22 mouse cellular contexts compared by ENCODE assay signal in genomic region chr6:125112553-125112952, GRCm38 (mm10). TPM values are rescaled to one million over a fixed set of nuclear protein-coding genes. Genes with fewer than 3 reads are reported as not detected.
DNase-seq lines count a peak whose midpoint lies in the region; ATAC-seq lines count a peak whose summit lies in the region.
"Had no signal": no experiment of that assay in that cellular context is flagged by ENCODE, and none has a peak within 500 bp of the region (broad histone marks: within the 10 kb centered on the region; RNA-seq: fewer than 3 reads in every experiment).

No protein-coding gene starts in this region.

- peak; percentile 35 for DNase-seq in adrenal gland, adult 2 months
- no peak for DNase-seq in adrenal gland, postnatal 10 days
- no peak for DNase-seq in layer of hippocampus, adult 8-10 months (ENCODE audit: low spot score in 2 of 2)
- no peak for DNase-seq in layer of hippocampus, postnatal 10 days (ENCODE audit: low spot score in 2 of 2)
- DNase-seq: adrenal gland, postnatal 25 days; B cell, adult 2 months; cerebellum, adult 18-20 months; cerebellum, adult 9-10 months; cerebellum, postnatal 14 days; forebrain, postnatal 0 days; gastrocnemius, adult 2 months; gastrocnemius, postnatal 14 days; heart, adult 18-20 months; heart, postnatal 14 days; heart, postnatal 4 days had no signal

- ATAC-seq in granulocyte monocyte progenitor cell, adult 5-6 weeks (replicated peaks; ENCODE audit: poor library complexity, severe bottlenecking), result peak; percentile 78
- ATAC-seq in monocyte, adult 5-6 weeks (replicated peaks; ENCODE audit: insufficient number of reproducible peaks, low FRiP score, low TSS enrichment, poor library complexity, severe bottlenecking), result 0 out of 2 replicates have a peak, but pooled peaks have one; percentile 28
- no peak for ATAC-seq in cerebellum, adult (ENCODE audit: insufficient number of reproducible peaks, low FRiP score, low TSS enrichment)
- ATAC-seq: forebrain, embryonic 14.5 days; forebrain, postnatal 0 days; hindbrain, postnatal 0 days; Patski had no signal

RNA-seq across cellular contexts. Expression of gene Chd4, which starts 16.8 kb away (rescaled TPM):
- total RNA-seq in adrenal gland, adult 2 months (2021), result 100 to 1,000 TPM; 139 to 156 TPM
- polyA plus RNA-seq in adrenal gland, adult 2 months (2012; rRNA removed), result 54.1 and 58.1 TPM in 2 replicates
- 100 to 1,000 TPM; 156 to 198 TPM for total RNA-seq in adrenal gland, postnatal 10 days (2021)
- total RNA-seq in granulocyte monocyte progenitor cell, adult 5-6 weeks (2014; fragmentation: Nextera tagmentation), result 136 and 161 TPM in 2 replicates
- 246 and 373 TPM in 2 replicates for total RNA-seq in granulocyte monocyte progenitor cell, adult 5-6 weeks (2017)
- total RNA-seq in monocyte, adult 5-6 weeks (2017), result 275 to 395 TPM (median 283 TPM) in 3 replicates
- 100 to 1,000 TPM; 159 to 187 (median 175) TPM for total RNA-seq in layer of hippocampus, adult 8-10 months (2022)
- total RNA-seq in layer of hippocampus, postnatal 10 days (2021), result 100 to 1,000 TPM; 176 to 195 TPM

RNA-seq across cellular contexts. Expression of gene Nop2, which starts 19.2 kb away (rescaled TPM):
- total RNA-seq in adrenal gland, adult 2 months (2021), result 10 to 100 TPM; 40.9 to 51.7 TPM
- polyA plus RNA-seq in adrenal gland, adult 2 months (2012; rRNA removed), result 8.0 and 12.0 TPM in 2 replicates
- total RNA-seq in adrenal gland, postnatal 10 days (2021), result 10 to 100 TPM; 36.7 to 42.2 TPM
- 65.6 and 82.8 TPM in 2 replicates for total RNA-seq in granulocyte monocyte progenitor cell, adult 5-6 weeks (2014; fragmentation: Nextera tagmentation)
- 79.2 and 82.4 TPM in 2 replicates for total RNA-seq in granulocyte monocyte progenitor cell, adult 5-6 weeks (2017)
- total RNA-seq in monocyte, adult 5-6 weeks (2017), result 15.9 to 23.8 TPM (median 23.2 TPM) in 3 replicates
- total RNA-seq in layer of hippocampus, adult 8-10 months (2022), result 10 to 100 TPM; 33.0 to 33.9 (median 33.5) TPM
- 10 to 100 TPM; 35.9 to 36.1 TPM for total RNA-seq in layer of hippocampus, postnatal 10 days (2021)

RNA-seq across cellular contexts. Expression of gene Iffo1, which starts 32.5 kb away (rescaled TPM):
- 10 to 100 TPM; 13.8 to 21.4 TPM for total RNA-seq in adrenal gland, adult 2 months (2021)
- 73.1 and 80.0 TPM in 2 replicates for polyA plus RNA-seq in adrenal gland, adult 2 months (2012; rRNA removed)
- total RNA-seq in adrenal gland, postnatal 10 days (2021), result 10 to 100 TPM; 16.7 to 30.1 TPM
- total RNA-seq in granulocyte monocyte progenitor cell, adult 5-6 weeks (2014; fragmentation: Nextera tagmentation), result 26.4 and 37.4 TPM in 2 replicates
- total RNA-seq in granulocyte monocyte progenitor cell, adult 5-6 weeks (2017), result 11.8 and 14.0 TPM in 2 replicates
- 15.5 to 29.7 TPM (median 16.2 TPM) in 3 replicates for total RNA-seq in monocyte, adult 5-6 weeks (2017)
- total RNA-seq in layer of hippocampus, adult 8-10 months (2022), result 10 to 100 TPM; 67.2 to 78.4 (median 74.4) TPM
- 10 to 100 TPM; 49.7 to 50.7 TPM for total RNA-seq in layer of hippocampus, postnatal 10 days (2021)

RNA-seq across cellular contexts. Expression of gene Lpar5, which starts 44.8 kb away (rescaled TPM):
- total RNA-seq in adrenal gland, adult 2 months (2021), result under 1 TPM; 0.61 to 0.83 TPM
- polyA plus RNA-seq in adrenal gland, adult 2 months (2012; rRNA removed), result 3.1 and 4.3 TPM in 2 replicates
- total RNA-seq in adrenal gland, postnatal 10 days (2021), result 1 to 10 TPM in 1 of 2 experiments, under 1 TPM in 1; 0.90 to 1.4 TPM
- total RNA-seq in granulocyte monocyte progenitor cell, adult 5-6 weeks (2014; fragmentation: Nextera tagmentation), result 8.7 and 13.4 TPM in 2 replicates
- total RNA-seq in granulocyte monocyte progenitor cell, adult 5-6 weeks (2017), result 2.7 and 5.2 TPM in 2 replicates
- 3.1 to 8.7 TPM (median 3.6 TPM) in 3 replicates for total RNA-seq in monocyte, adult 5-6 weeks (2017)
- 1 to 10 TPM in 3 of 4 experiments, under 1 TPM in 1; 0.23 to 3.9 (median 1.9) TPM for total RNA-seq in layer of hippocampus, adult 8-10 months (2022)
- total RNA-seq in layer of hippocampus, postnatal 10 days (2021), result 1 to 10 TPM; 1.1 to 1.4 TPM
- total RNA-seq: gastrocnemius, adult 2 months; heart, postnatal 4 days had no signal
- polyA plus RNA-seq: hindbrain, embryonic 11.5 days; Patski had no signal

RNA-seq across cellular contexts. Expression of gene Gapdh, which starts 53.7 kb away (rescaled TPM):
- 1,000 to 10,000 TPM; 2,613 to 2,674 TPM for total RNA-seq in adrenal gland, adult 2 months (2021)
- polyA plus RNA-seq in adrenal gland, adult 2 months (2012; rRNA removed), result 2,736 and 3,470 TPM in 2 replicates
- 1,000 to 10,000 TPM; 1,844 to 1,863 TPM for total RNA-seq in adrenal gland, postnatal 10 days (2021)
- 2,842 and 3,031 TPM in 2 replicates for total RNA-seq in granulocyte monocyte progenitor cell, adult 5-6 weeks (2014; fragmentation: Nextera tagmentation)
- 1,694 and 2,022 TPM in 2 replicates for total RNA-seq in granulocyte monocyte progenitor cell, adult 5-6 weeks (2017)
- 353 to 432 TPM (median 359 TPM) in 3 replicates for total RNA-seq in monocyte, adult 5-6 weeks (2017)
- total RNA-seq in layer of hippocampus, adult 8-10 months (2022), result 1,000 to 10,000 TPM; 2,500 to 2,996 (median 2,728) TPM
- total RNA-seq in layer of hippocampus, postnatal 10 days (2021), result 1,000 to 10,000 TPM; 1,523 to 1,789 TPM
